ENCODE assay signal across 22 mouse cellular contexts in the genomic region with DNA sequence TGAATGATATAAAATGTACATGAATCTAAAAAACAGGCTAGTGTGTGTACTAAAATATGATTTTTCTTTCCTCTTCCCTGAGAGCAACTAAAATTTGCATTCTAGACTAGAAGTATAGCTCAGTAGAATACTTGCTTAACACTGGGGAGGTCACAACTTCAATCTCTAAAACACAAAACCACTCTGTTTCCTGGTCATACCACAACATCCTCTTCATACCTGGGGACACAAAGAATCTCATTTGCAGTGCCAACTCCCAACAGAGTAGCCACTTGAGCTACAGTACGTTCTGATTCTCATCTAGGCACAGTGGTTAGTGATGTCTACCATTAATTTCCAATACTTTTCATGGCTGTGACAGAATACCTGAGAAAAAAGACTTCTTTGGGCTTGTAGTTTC. TPM values are rescaled to one million over a fixed set of nuclear protein-coding genes. Genes with fewer than 3 reads are reported as not detected.
DNase-seq lines count a peak whose midpoint lies in the region; ATAC-seq lines count a peak whose summit lies in the region.
"Had no signal": no experiment of that assay in that cellular context is flagged by ENCODE, and none has a peak within 500 bp of the region (broad histone marks: within the 10 kb centered on the region; RNA-seq: fewer than 3 reads in every experiment).

No protein-coding gene starts in this region.

- peaks cover 16% of the 10 kb centered on the region for H3K36me3 ChIP-seq in liver, embryonic 11.5 days (ENCODE audit: control insufficient read depth, insufficient read depth, low read length)

- H3K4me2 ChIP-seq in liver, embryonic 11.5 days = no peak overlapping the region
- H3K4me2 ChIP-seq: embryonic facial prominence, embryonic 13.5 days; forebrain, embryonic 13.5 days; heart, embryonic 12.5 days; hindbrain, embryonic 12.5 days; intestine, embryonic 15.5 days had no signal

- H3K4me3 ChIP-seq in liver, embryonic 11.5 days (ENCODE audit: low read depth, low read length) = no peak overlapping the region
- H3K4me3 ChIP-seq: embryonic facial prominence, embryonic 13.5 days; forebrain, embryonic 13.5 days; heart, adult 2 months; heart, embryonic 12.5 days; hindbrain, embryonic 12.5 days; intestine, embryonic 15.5 days had no signal

- H3K4me1 ChIP-seq in liver, embryonic 11.5 days (replicated peaks; ENCODE audit: control insufficient read depth, insufficient read depth, low read length) = 0 out of 2 replicates have a peak, but pooled peaks cover 2% of the 10 kb centered on the region
- H3K4me1 ChIP-seq: heart, embryonic 12.5 days; intestine, embryonic 15.5 days had no signal

- WGBS in liver, embryonic 11.5 days = 76% methylated on average over 1 of the region's 1 CpGs

- peak; percentile 74 for ATAC-seq in activated CD4-positive, CD25-positive, alpha-beta regulatory T cell, adult 4 months
- peak; percentile 47; the same call in 1 of the 2 replicates for ATAC-seq in megakaryocyte, adult 5-6 weeks (ENCODE audit: poor library complexity, severe bottlenecking)
- no peak for ATAC-seq in liver, embryonic 11.5 days (replicated peaks; ENCODE audit: low FRiP score)
- no peak for ATAC-seq in megakaryocyte-erythroid progenitor cell, adult 5-6 weeks (replicated peaks; ENCODE audit: low FRiP score, low TSS enrichment, poor library complexity, severe bottlenecking)
- ATAC-seq: forebrain, embryonic 13.5 days; hindbrain, embryonic 16.5 days; intestine, embryonic 15.5 days; Patski had no signal

- H3K27ac ChIP-seq in liver, embryonic 11.5 days (ENCODE audit: low read depth, low read length) = no peak overlapping the region
- H3K27ac ChIP-seq: embryonic facial prominence, embryonic 13.5 days; forebrain, embryonic 13.5 days; heart, adult 2 months; hindbrain, embryonic 12.5 days; intestine, embryonic 15.5 days had no signal

- peak; percentile 20 for DNase-seq in thymus, postnatal 0 days (ENCODE audit: low spot score)
- no peak for DNase-seq in thymus, postnatal 10 days (ENCODE audit: low spot score in 2 of 2)
- no peak for DNase-seq in heart, adult 9 months (ENCODE audit: low spot score in 2 of 2)
- DNase-seq in liver, embryonic 11.5 days (ENCODE audit: low spot score) = no peak
- DNase-seq: adrenal gland, adult 2 months; adrenal gland, postnatal 25 days; cerebellum, adult 18-20 months; cerebellum, adult 9-11 months; cerebellum, postnatal 36 days; heart, adult 2 months; heart, postnatal 36 days had no signal

- H3K9ac ChIP-seq in liver, embryonic 11.5 days (ENCODE audit: low read depth, low read length) = no peak overlapping the region
- H3K9ac ChIP-seq: embryonic facial prominence, embryonic 13.5 days; forebrain, embryonic 13.5 days; heart, embryonic 12.5 days; hindbrain, embryonic 12.5 days; intestine, embryonic 15.5 days had no signal

- no peaks in the 10 kb centered on the region for H3K27me3 ChIP-seq in liver, embryonic 11.5 days (replicated peaks; ENCODE audit: control insufficient read depth, insufficient read depth, low read length)
- H3K27me3 ChIP-seq: CH12.LX; embryonic facial prominence, embryonic 13.5 days; forebrain, embryonic 13.5 days; heart, embryonic 12.5 days; hindbrain, embryonic 12.5 days; intestine, embryonic 15.5 days; Patski had no signal

- no peaks in the 10 kb centered on the region for H3K9me3 ChIP-seq in liver, embryonic 11.5 days (ENCODE audit: control insufficient read depth, low read length)
- H3K9me3 ChIP-seq: embryonic facial prominence, embryonic 13.5 days; forebrain, embryonic 13.5 days; heart, embryonic 12.5 days; hindbrain, embryonic 12.5 days; intestine, embryonic 15.5 days had no signal

RNA-seq across cellular contexts. Expression of a gene that starts 26.1 kb away (rescaled TPM):
- polyA plus RNA-seq in thymus, postnatal 0 days (2015; fragmentation: Nextera tagmentation; extraction: Ambion mirVana) = 4.5 and 4.8 TPM in 2 replicates
- polyA plus RNA-seq in activated CD4-positive, CD25-positive, alpha-beta regulatory T cell, adult 4 months (2017; shearing (Covaris generic)) = not detected
- total RNA-seq in megakaryocyte, adult 5-6 weeks (2015) = not detected in 2 replicates
- not detected in 2 replicates for total RNA-seq in megakaryocyte, adult 5-6 weeks (2017)
- 1.1 and 1.4 TPM in 2 replicates for polyA plus RNA-seq in liver, embryonic 11.5 days (2014; fragmentation: Nextera tagmentation; extraction: Ambion mirVana)
- total RNA-seq in megakaryocyte-erythroid progenitor cell, adult 5-6 weeks (2014; fragmentation: Nextera tagmentation) = not detected in 2 replicates
- total RNA-seq in megakaryocyte-erythroid progenitor cell, adult 5-6 weeks (2017) = 4.9 TPM in 1 of 2 replicates, not detected in the other

RNA-seq across cellular contexts. Expression of a gene that starts 26.4 kb away (rescaled TPM):
- polyA plus RNA-seq in thymus, postnatal 0 days (2015; fragmentation: Nextera tagmentation; extraction: Ambion mirVana) = 36.4 and 41.5 TPM in 2 replicates
- 1 to 10 TPM; 5.6 to 8.2 TPM for polyA plus RNA-seq in activated CD4-positive, CD25-positive, alpha-beta regulatory T cell, adult 4 months (2017; shearing (Covaris generic))
- 14.2 and 16.3 TPM in 2 replicates for total RNA-seq in megakaryocyte, adult 5-6 weeks (2015)
- 14.6 and 15.2 TPM in 2 replicates for total RNA-seq in megakaryocyte, adult 5-6 weeks (2017)
- polyA plus RNA-seq in liver, embryonic 11.5 days (2014; fragmentation: Nextera tagmentation; extraction: Ambion mirVana) = 26.7 and 28.0 TPM in 2 replicates
- 17.6 and 20.8 TPM in 2 replicates for total RNA-seq in megakaryocyte-erythroid progenitor cell, adult 5-6 weeks (2014; fragmentation: Nextera tagmentation)
- total RNA-seq in megakaryocyte-erythroid progenitor cell, adult 5-6 weeks (2017) = 24.7 and 32.5 TPM in 2 replicates

Comparison
In these comparisons a context has a peak if more than half of its experiments do, and no peak if none do; other contexts are left out.
1. ATAC-seq: peak in activated CD4-positive, CD25-positive, alpha-beta regulatory T cell, adult 4 months (single experiment) and megakaryocyte, adult 5-6 weeks (single experiment); none in liver, embryonic 11.5 days (single experiment) and megakaryocyte-erythroid progenitor cell, adult 5-6 weeks (single experiment).